Mouse (Mus musculus): Measurements from ENCODE around the gene Adamtsl2. TPM values are rescaled to one million over a fixed set of nuclear protein-coding genes. Genes with fewer than 3 reads are reported as not detected.

Gene Adamtsl2
- 2.0 and 2.2 TPM in 2 replicates for polyA plus RNA-seq (2015; fragmentation: Nextera tagmentation; extraction: Ambion mirVana)

- 0% methylated on average over 10 of the region's 10 CpGs for WGBS
- Histone ChIP-seq H3K4me2 (replicated peaks) (peak within 1 kb of the TSS; percentile 37), H3K27ac (peak within 1 kb of the TSS; percentile 18; the same call in 1 of the 2 replicates), H3K4me3 (replicated peaks) (no peak within 1 kb of the TSS), H3K9me3 (no peaks in the 10 kb centered on the region), H3K36me3 (no peaks in the 10 kb centered on the region), H3K27me3 (replicated peaks) (0 out of 2 replicates have a peak, but pooled peaks cover 3% of the 10 kb centered on the region), H3K9ac (no peak within 1 kb of the TSS), H3K4me1 (replicated peaks) (peaks cover 28% of the 10 kb centered on the region)
- peak; percentile 89 for ATAC-seq
These were observed at the start of gene Adamtsl2 for GRCm38 (mm10) chr2:27079152-27079584. TSS of gene Adamtsl2 (plus strand) at chr2:27079379.

- H3K9me3 ChIP-seq, result no peaks in the 10 kb centered on the region
- H3K4me3 ChIP-seq (replicated peaks), result no peak overlapping the region
- H3K9ac ChIP-seq, result no peak overlapping the region
- no peak for ATAC-seq
- H3K27me3 ChIP-seq (replicated peaks), result peaks cover 6% of the 10 kb centered on the region; the same call in 1 of the 2 replicates
- 35% methylated on average over 2 of the region's 2 CpGs for WGBS
- H3K27ac ChIP-seq, result no peak overlapping the region
- H3K4me1 ChIP-seq (replicated peaks), result peaks cover 5% of the 10 kb centered on the region
- no peaks in the 10 kb centered on the region for H3K36me3 ChIP-seq
- no peak overlapping the region for H3K4me2 ChIP-seq (replicated peaks)
These were observed 46.8 kb upstream of the Adamtsl2 start for GRCm38 (mm10) chr2:27032361-27032760.

- Histone ChIP-seq H3K9me3 (no peaks in the 10 kb centered on the region), H3K4me1 (replicated peaks) (0 out of 2 replicates have a peak, but pooled peaks cover 3% of the 10 kb centered on the region), H3K4me2 (replicated peaks) (no peak overlapping the region), H3K36me3 (no peaks in the 10 kb centered on the region), H3K27ac (no peak overlapping the region), H3K9ac (no peak overlapping the region), H3K27me3 (replicated peaks) (no peaks in the 10 kb centered on the region; the same call in 1 of the 2 replicates), H3K4me3 (replicated peaks) (no peak overlapping the region)
- ATAC-seq, result no peak
- WGBS, result 77% methylated on average over 3 of the region's 3 CpGs
These were observed 43.2 kb upstream of the Adamtsl2 start for GRCm38 (mm10) chr2:27036003-27036402.

GRCm38 (mm10) chr2:27037008-27037407 is 42.2 kb upstream of the Adamtsl2 start:
- 0 out of 2 replicates have a peak, but pooled peaks cover 3% of the 10 kb centered on the region for H3K4me1 ChIP-seq (replicated peaks)
- WGBS, result 53% methylated on average over 4 of the region's 4 CpGs
- H3K27me3 ChIP-seq (replicated peaks), result no peaks in the 10 kb centered on the region; the same call in 1 of the 2 replicates
- no peaks in the 10 kb centered on the region for H3K9me3 ChIP-seq
- no peak overlapping the region for H3K27ac ChIP-seq
- no peak for ATAC-seq
- H3K36me3 ChIP-seq, result no peaks in the 10 kb centered on the region
- H3K4me3 ChIP-seq (replicated peaks), result no peak overlapping the region
- no peak overlapping the region for H3K9ac ChIP-seq
- H3K4me2 ChIP-seq (replicated peaks), result no peak overlapping the region

- WGBS, result 0% methylated on average over 3 of the region's 3 CpGs
- H3K9ac ChIP-seq, result no peak overlapping the region
- H3K36me3 ChIP-seq, result no peaks in the 10 kb centered on the region
- no peak overlapping the region for H3K27ac ChIP-seq
- 0 out of 2 replicates have a peak, but pooled peaks cover 3% of the 10 kb centered on the region for H3K4me1 ChIP-seq (replicated peaks)
- no peak overlapping the region for H3K4me3 ChIP-seq (replicated peaks)
- H3K9me3 ChIP-seq, result no peaks in the 10 kb centered on the region
- H3K4me2 ChIP-seq (replicated peaks), result no peak overlapping the region
- peak; percentile 30; the same call in 1 of the 2 replicates for ATAC-seq
- no peaks in the 10 kb centered on the region; the same call in 1 of the 2 replicates for H3K27me3 ChIP-seq (replicated peaks)
These were observed 40.6 kb upstream of the Adamtsl2 start for GRCm38 (mm10) chr2:27038596-27038995.

- Histone ChIP-seq H3K4me3 (replicated peaks) (no peak overlapping the region), H3K4me1 (replicated peaks) (0 out of 2 replicates have a peak, but pooled peaks cover 3% of the 10 kb centered on the region), H3K4me2 (replicated peaks) (no peak overlapping the region), H3K27me3 (replicated peaks) (no peaks in the 10 kb centered on the region; the same call in 1 of the 2 replicates), H3K9ac (no peak overlapping the region), H3K27ac (no peak overlapping the region), H3K9me3 (no peaks in the 10 kb centered on the region), H3K36me3 (no peaks in the 10 kb centered on the region)
- no peak for ATAC-seq
- 17% methylated on average over 1 of the region's 1 CpGs for WGBS
These were observed 39.9 kb upstream of the Adamtsl2 start for GRCm38 (mm10) chr2:27039286-27039685.

- Histone ChIP-seq H3K36me3 (no peaks in the 10 kb centered on the region), H3K9ac (no peak overlapping the region), H3K4me3 (replicated peaks) (no peak overlapping the region), H3K27me3 (replicated peaks) (no peaks in the 10 kb centered on the region; the same call in 1 of the 2 replicates), H3K27ac (no peak overlapping the region), H3K4me2 (replicated peaks) (no peak overlapping the region), H3K4me1 (replicated peaks) (0 out of 2 replicates have a peak, but pooled peaks cover 3% of the 10 kb centered on the region), H3K9me3 (no peaks in the 10 kb centered on the region)
- WGBS, result 67% methylated on average over 8 of the region's 8 CpGs
- no peak for ATAC-seq
These were observed 36.9 kb upstream of the Adamtsl2 start for GRCm38 (mm10) chr2:27042131-27042844.

GRCm38 (mm10) chr2:27043461-27043860 is 35.7 kb upstream of the Adamtsl2 start:
- no peak overlapping the region for H3K9ac ChIP-seq
- no peak overlapping the region for H3K4me3 ChIP-seq (replicated peaks)
- ATAC-seq, result peak; percentile 74
- H3K27me3 ChIP-seq (replicated peaks), result no peaks in the 10 kb centered on the region; the same call in 1 of the 2 replicates
- H3K36me3 ChIP-seq, result no peaks in the 10 kb centered on the region
- H3K9me3 ChIP-seq, result no peaks in the 10 kb centered on the region
- H3K4me1 ChIP-seq (replicated peaks), result 0 out of 2 replicates have a peak, but pooled peaks cover under 1% of the 10 kb centered on the region
- H3K4me2 ChIP-seq (replicated peaks), result no peak overlapping the region
- no peak overlapping the region for H3K27ac ChIP-seq
- whole genome bisulfite sequencing, result 19% methylated on average over 3 of the region's 3 CpGs

GRCm38 (mm10) chr2:27044166-27044565 is 35.0 kb upstream of the Adamtsl2 start:
- Histone ChIP-seq H3K36me3 (no peaks in the 10 kb centered on the region), H3K9me3 (no peaks in the 10 kb centered on the region), H3K4me3 (replicated peaks) (no peak overlapping the region), H3K9ac (no peak overlapping the region), H3K27ac (no peak overlapping the region), H3K27me3 (replicated peaks) (no peaks in the 10 kb centered on the region; the same call in 1 of the 2 replicates), H3K4me1 (replicated peaks) (no peaks in the 10 kb centered on the region), H3K4me2 (replicated peaks) (no peak overlapping the region)
- 81% methylated on average over 4 of the region's 4 CpGs for WGBS
- ATAC-seq, result no peak

- 67% methylated on average over 3 of the region's 3 CpGs for WGBS
- H3K27me3 ChIP-seq (replicated peaks), result no peaks in the 10 kb centered on the region; the same call in 1 of the 2 replicates
These were observed 34.5 kb upstream of the Adamtsl2 start for GRCm38 (mm10) chr2:27044641-27045040.

GRCm38 (mm10) chr2:27045979-27046770 is 33.0 kb upstream of the Adamtsl2 start:
- H3K27me3 ChIP-seq (replicated peaks), result no peaks in the 10 kb centered on the region
- ATAC-seq, result peak; percentile 75
- H3K4me3 ChIP-seq (replicated peaks), result no peak overlapping the region
- no peak overlapping the region for H3K4me2 ChIP-seq (replicated peaks)
- no peaks in the 10 kb centered on the region for H3K9me3 ChIP-seq
- H3K36me3 ChIP-seq, result no peaks in the 10 kb centered on the region
- H3K9ac ChIP-seq, result no peak overlapping the region
- 51% methylated on average over 8 of the region's 8 CpGs for WGBS
- H3K4me1 ChIP-seq (replicated peaks), result no peaks in the 10 kb centered on the region
- H3K27ac ChIP-seq, result 0 out of 2 replicates have a peak overlapping the region, but pooled peaks have one; percentile 33

More at GRCm38 (mm10) chr2:27044641-27045040, 34.5 kb upstream of the Adamtsl2 start:
- no peak overlapping the region for H3K27ac ChIP-seq
- no peaks in the 10 kb centered on the region for H3K36me3 ChIP-seq
- H3K9ac ChIP-seq, result no peak overlapping the region
- ATAC-seq, result no peak
- no peak overlapping the region for H3K4me3 ChIP-seq (replicated peaks)
- no peaks in the 10 kb centered on the region for H3K9me3 ChIP-seq
- no peak overlapping the region for H3K4me2 ChIP-seq (replicated peaks)
- H3K4me1 ChIP-seq (replicated peaks), result no peaks in the 10 kb centered on the region

GRCm38 (mm10) chr2:27049408-27049807 is 29.8 kb upstream of the Adamtsl2 start:
- WGBS, result 46% methylated on average over 6 of the region's 6 CpGs
- Histone ChIP-seq H3K27me3 (replicated peaks) (no peaks in the 10 kb centered on the region), H3K27ac (no peak overlapping the region), H3K4me3 (replicated peaks) (no peak overlapping the region), H3K36me3 (no peaks in the 10 kb centered on the region), H3K9ac (no peak overlapping the region), H3K9me3 (no peaks in the 10 kb centered on the region), H3K4me2 (replicated peaks) (no peak overlapping the region), H3K4me1 (replicated peaks) (no peaks in the 10 kb centered on the region)
- ATAC-seq, result no peak

Measured in intestine, embryonic 15.5 days (tissue).